ENCODE assay signal across 8 mouse cellular contexts in the genomic region with DNA sequence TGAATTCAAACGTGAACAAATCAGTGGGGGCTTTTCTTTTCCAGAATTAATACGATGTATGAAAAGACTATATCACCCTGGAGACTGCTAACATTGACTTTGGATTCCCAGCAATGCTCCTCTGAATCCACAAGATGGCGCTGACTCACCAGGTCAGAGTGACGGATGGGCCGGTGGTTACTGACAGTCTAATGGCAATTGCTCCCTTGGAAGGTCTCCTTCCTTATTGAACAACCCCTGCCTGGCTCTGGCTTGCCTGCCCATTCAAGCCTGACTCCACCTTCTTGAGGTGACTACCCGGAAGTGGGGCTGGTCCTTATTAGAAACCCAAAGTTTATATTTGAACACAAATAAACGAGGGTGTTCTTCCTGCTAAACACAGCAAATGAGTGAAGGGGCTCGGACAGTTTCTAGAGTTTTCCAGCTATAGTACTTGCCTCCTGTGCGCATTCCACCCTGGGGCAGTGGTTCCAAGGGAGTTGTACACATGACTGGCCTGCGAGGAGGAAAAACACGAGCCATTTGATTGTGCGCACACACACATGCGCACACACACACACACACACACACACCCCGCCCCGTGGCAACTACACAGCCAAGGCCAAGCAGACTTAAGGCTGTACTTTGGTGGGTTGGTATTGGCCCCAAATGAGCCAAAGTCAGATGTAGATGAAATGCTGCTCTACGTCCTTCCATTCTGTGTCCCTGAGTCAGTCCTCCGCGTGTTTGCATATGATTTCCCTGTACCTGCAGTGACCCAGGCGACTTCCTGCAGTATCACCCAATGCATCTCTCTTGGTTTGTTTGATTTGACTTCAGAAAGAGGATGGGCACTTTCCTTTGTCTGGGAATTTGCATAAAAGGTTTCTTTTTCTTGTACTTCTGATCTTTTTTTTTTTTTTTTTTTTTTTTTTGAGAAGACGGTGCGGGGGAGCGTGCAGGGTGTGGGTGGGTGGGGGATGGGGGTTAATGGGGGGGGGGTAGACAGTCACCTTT. TPM values are rescaled to one million over a fixed set of nuclear protein-coding genes. Genes with fewer than 3 reads are reported as not detected.
A peak's percentile ranks its signal among the peaks of the same experiment; 100 is the strongest.
DNase-seq lines count a peak whose midpoint lies in the region; ATAC-seq and TF ChIP-seq lines count a peak whose summit lies in the region.

No protein-coding gene starts in this region.

- WGBS in bone marrow, adult 2 months = 55% methylated on average over 22 of the region's 22 CpGs
- WGBS in forebrain, embryonic 14.5 days = 63% methylated on average over 22 of the region's 22 CpGs
- WGBS in lung, adult 2 months = 56% methylated on average over 22 of the region's 22 CpGs

- H3K9ac ChIP-seq in forebrain, embryonic 14.5 days (ENCODE audit: low read length) = no peak overlapping the region

- no peak for DNase-seq in testis, postnatal 10 days (ENCODE audit: low spot score)
- peak; percentile 87 for DNase-seq in forebrain, embryonic 14.5 days (ENCODE audit: low spot score)
- peak; percentile 74 for DNase-seq in kidney, adult 9 months
- peak; percentile 42 for DNase-seq in lung, adult 2 months
- no peak for DNase-seq in ovary, postnatal 10 days (ENCODE audit: low spot score)

- peak; percentile 61; the same call in 1 of the 2 replicates for ATAC-seq in forebrain, embryonic 14.5 days
- ATAC-seq in neutrophil, adult 5-6 weeks (ENCODE audit: extremely low read depth, insufficient number of reproducible peaks, low FRiP score, poor library complexity, severe bottlenecking) = peak; percentile 94

- H3K36me3 ChIP-seq in testis, adult 2 months (ENCODE audit: control insufficient read depth, insufficient read depth, low read length) = no peaks in the 10 kb centered on the region
- peaks cover 6% of the 10 kb centered on the region for H3K36me3 ChIP-seq in forebrain, embryonic 14.5 days (ENCODE audit: control insufficient read depth, insufficient read depth, low read length)

- no peak for TF ChIP-seq POLR2A in testis, adult 2 months (IDR thresholded peaks at IDR 0.05; ENCODE audit: control insufficient read depth, low read depth, low read length)
- no peak for TF ChIP-seq POLR2A in bone marrow, adult 2 months (IDR thresholded peaks at IDR 0.05; ENCODE audit: borderline replicate concordance, control insufficient read depth, low read depth, low read length)
- TF ChIP-seq POLR2A in lung, adult 2 months (IDR thresholded peaks at IDR 0.05; ENCODE audit: borderline replicate concordance, extremely low read depth, low read depth, low read length) = no peak

- peaks cover 6% of the 10 kb centered on the region for H3K4me1 ChIP-seq in testis, adult 2 months (ENCODE audit: control insufficient read depth, insufficient read depth, low read length)
- no peaks in the 10 kb centered on the region; the same call in 1 of the 2 replicates for H3K4me1 ChIP-seq in bone marrow, adult 2 months (ENCODE audit: control insufficient read depth, insufficient read depth, low read length)
- no peaks in the 10 kb centered on the region for H3K4me1 ChIP-seq in forebrain, embryonic 14.5 days (ENCODE audit: control insufficient read depth, insufficient read depth, low read length)
- H3K4me1 ChIP-seq in lung, adult 2 months (ENCODE audit: control insufficient read depth, insufficient read depth, low read length) = no peaks in the 10 kb centered on the region

- peak overlapping the region; percentile 42 for H3K4me3 ChIP-seq in testis, adult 2 months (ENCODE audit: control insufficient read depth, low read depth, low read length)
- no peak overlapping the region for H3K4me3 ChIP-seq in bone marrow, adult 2 months (replicated peaks; ENCODE audit: control insufficient read depth, low read depth, low read length)
- no peak overlapping the region for H3K4me3 ChIP-seq in forebrain, embryonic 14.5 days (ENCODE audit: low read depth, low read length)
- H3K4me3 ChIP-seq in lung, adult 2 months (replicated peaks; ENCODE audit: extremely low read depth, low read depth, low read length) = no peak overlapping the region

- H3K27me3 ChIP-seq in testis, adult 2 months (ENCODE audit: control insufficient read depth, insufficient read depth, low read length) = no peaks in the 10 kb centered on the region
- no peaks in the 10 kb centered on the region for H3K27me3 ChIP-seq in forebrain, embryonic 14.5 days (replicated peaks; ENCODE audit: control insufficient read depth, insufficient read depth, low read length)

- no peak overlapping the region for H3K27ac ChIP-seq in testis, adult 2 months (ENCODE audit: control insufficient read depth, insufficient read depth, low read depth, low read length)
- H3K27ac ChIP-seq in bone marrow, adult 2 months (ENCODE audit: control insufficient read depth, insufficient read depth, low read depth, low read length, poor library complexity) = no peak overlapping the region
- H3K27ac ChIP-seq in forebrain, embryonic 14.5 days (ENCODE audit: low read depth, low read length) = no peak overlapping the region

- no peaks in the 10 kb centered on the region for H3K9me3 ChIP-seq in forebrain, embryonic 14.5 days (replicated peaks; ENCODE audit: control insufficient read depth, low read length)

- peak; percentile 88; the same call in 1 of the 2 replicates for TF ChIP-seq CTCF in testis, adult 2 months (IDR thresholded peaks at IDR 0.05; ENCODE audit: control insufficient read depth, insufficient read depth, insufficient replicate concordance, low read depth, low read length)
- TF ChIP-seq CTCF in bone marrow, adult 2 months (IDR thresholded peaks at IDR 0.05; ENCODE audit: control insufficient read depth, insufficient read depth, low read length) = peak; percentile 95
- peak; percentile 93 for TF ChIP-seq CTCF in lung, adult 2 months (IDR thresholded peaks at IDR 0.05; ENCODE audit: insufficient read depth, low read length)

- H3K4me2 ChIP-seq in forebrain, embryonic 14.5 days (ENCODE audit: low read length) = no peak overlapping the region

RNA-seq across cellular contexts. Expression of gene Ppp1r15b, which starts 15.4 kb away (rescaled TPM):
- 11.1 and 11.8 TPM in 2 replicates for polyA plus RNA-seq in testis, adult 2 months (2012; rRNA removed)
- 51.2 and 59.4 TPM in 2 replicates for polyA plus RNA-seq in bone marrow, adult 2 months (2011; ENCODE audit: insufficient read depth, insufficient read length, low replicate concordance, missing spikeins)
- 26.6 and 31.6 TPM in 2 replicates for polyA plus RNA-seq in forebrain, embryonic 14.5 days (2014; fragmentation: Nextera tagmentation; extraction: Ambion mirVana)
- 24.2 and 26.5 TPM in 2 replicates for polyA plus RNA-seq in lung, adult 2 months (2012; rRNA removed)
- total RNA-seq in neutrophil, adult 5-6 weeks (2017) = 119 and 126 TPM in 2 replicates

RNA-seq across cellular contexts. Expression of gene Plekha6, which starts 17.7 kb away (rescaled TPM):
- 97.1 and 110 TPM in 2 replicates for polyA plus RNA-seq in testis, adult 2 months (2012; rRNA removed)
- polyA plus RNA-seq in bone marrow, adult 2 months (2011; ENCODE audit: insufficient read depth, insufficient read length, low replicate concordance, missing spikeins) = 0.84 and 2.1 TPM in 2 replicates
- 7.3 and 9.7 TPM in 2 replicates for polyA plus RNA-seq in forebrain, embryonic 14.5 days (2014; fragmentation: Nextera tagmentation; extraction: Ambion mirVana)
- polyA plus RNA-seq in lung, adult 2 months (2012; rRNA removed) = 38.4 and 39.4 TPM in 2 replicates
- 0.61 and 3.5 TPM in 2 replicates for total RNA-seq in neutrophil, adult 5-6 weeks (2017)

Comparison
In these comparisons a context has a peak if more than half of its experiments do, and no peak if none do; other contexts are left out.
1. DNase-seq: peak in forebrain, embryonic 14.5 days (single experiment), kidney, adult 9 months (single experiment) and lung, adult 2 months (single experiment); none in testis, postnatal 10 days (single experiment) and ovary, postnatal 10 days (single experiment).
2. Peak in every context shown above with its lines, with median percentiles within 50 percentile points of each other: CTCF ChIP-seq.